Mouse (Mus musculus) thymus, postnatal 4 days (tissue): ENCODE measurements around the gene Rybp.

Experiments used
- DNase-seq: peaks from one replicate; pipeline ENCODE4 v3.0.0; 2021

Rybp gene

DNA sequence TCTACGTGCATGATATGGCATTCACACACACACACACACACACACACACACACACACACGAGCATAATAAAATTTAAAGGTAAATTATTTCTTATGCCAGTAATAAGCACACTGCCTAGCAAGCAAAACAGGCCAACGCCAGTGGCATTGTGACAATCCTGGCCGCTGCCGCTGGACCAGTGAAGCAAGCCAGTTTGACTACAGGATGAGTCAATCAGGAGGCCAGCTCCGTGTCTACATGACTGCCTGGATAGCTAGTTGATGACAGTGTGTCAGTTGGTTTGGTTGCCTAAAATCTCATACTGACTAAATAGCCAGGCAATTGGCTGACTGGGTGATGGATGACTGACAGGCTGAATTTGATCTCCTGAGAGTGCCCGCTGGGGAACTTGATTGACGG is 69.8 kb downstream of the Rybp start:
- no peak for DNase-seq

DNA sequence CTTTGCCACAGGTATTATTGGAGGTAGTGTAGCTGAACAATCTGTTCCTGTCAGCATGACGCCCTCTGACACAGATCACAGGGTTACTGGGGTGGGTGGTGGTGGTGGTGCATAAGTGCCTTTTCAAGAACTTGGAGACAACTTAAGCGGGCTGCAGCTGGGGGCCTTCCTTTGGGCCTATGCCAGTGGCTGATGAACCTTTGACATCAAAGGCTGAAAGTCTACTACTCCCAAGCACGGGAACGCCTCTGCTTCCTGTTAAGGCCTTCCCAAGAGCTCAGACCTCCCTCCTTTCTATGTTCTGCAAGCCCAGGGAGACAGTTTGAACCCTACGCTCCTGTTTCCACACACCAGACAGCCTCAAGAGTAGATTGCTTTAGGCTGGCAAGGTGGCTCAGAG is 70.3 kb downstream of the Rybp start:
- DNase-seq, result peak; percentile 37

DNA sequence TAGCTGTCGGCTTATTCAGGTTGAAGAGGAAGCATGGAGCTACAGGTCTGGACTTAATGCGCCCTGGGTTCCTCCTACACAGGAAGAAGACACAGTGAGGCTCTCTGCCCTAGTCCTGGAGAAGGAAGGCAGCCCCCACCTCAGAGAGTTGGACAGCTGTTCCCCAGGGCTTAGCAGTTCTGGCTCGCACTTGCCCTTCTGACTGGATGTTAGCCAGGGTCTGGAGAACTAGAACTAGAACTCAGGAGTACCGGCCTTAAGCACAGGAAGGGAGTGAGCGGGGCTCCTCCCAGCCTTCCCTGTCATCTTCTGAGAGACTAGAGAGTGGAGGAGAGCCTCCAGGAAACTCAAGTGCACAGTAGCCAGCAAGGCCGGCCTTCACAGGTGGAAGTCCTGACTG is 71.5 kb downstream of the Rybp start:
- no peak for DNase-seq

GRCm38 (mm10) chr6:100214132-100214913 is 73.0 kb downstream of the Rybp start:
- DNase-seq, result no peak

DNA sequence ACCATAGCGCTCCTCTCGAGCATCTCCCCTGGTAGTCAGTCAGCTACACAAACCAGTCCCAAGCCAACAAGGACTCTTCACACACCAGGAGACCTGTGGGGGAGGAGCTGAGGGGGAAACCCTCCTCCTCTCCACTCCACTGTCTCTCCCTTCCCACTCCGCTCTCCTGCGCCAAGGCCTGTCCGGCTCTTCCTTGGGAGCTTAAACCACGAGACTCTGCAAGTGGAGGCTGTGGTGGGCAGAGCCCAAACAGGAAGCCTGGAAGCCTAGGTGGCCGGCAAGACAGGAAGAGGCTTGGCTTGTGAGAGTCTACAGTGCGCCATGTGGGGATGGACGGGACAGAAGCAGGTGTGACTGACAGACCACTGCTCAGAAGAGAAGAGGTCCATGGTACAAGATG is 73.7 kb downstream of the Rybp start:
- no peak for DNase-seq

DNA sequence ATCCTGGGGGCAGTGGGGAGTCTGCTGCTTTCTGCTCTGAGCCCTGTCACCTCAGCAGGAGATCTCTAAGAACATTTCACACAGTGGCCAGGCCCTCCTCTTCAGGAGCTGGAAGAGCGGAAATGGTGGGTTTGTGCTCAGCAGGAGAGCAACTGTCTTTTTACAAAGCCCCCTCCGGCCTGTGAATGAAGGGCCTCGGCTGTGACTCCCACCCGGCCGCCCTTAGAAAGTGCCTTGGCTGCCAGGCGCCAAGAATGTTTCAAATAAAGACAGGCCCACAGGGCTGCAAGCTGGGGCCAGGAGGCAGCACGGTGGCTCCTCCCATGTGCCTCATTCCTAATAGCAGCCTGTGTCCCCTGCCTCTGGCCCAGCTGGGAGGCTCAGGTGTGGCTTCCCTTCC is 74.5 kb downstream of the Rybp start:
- DNase-seq, result peak; percentile 47

GRCm38 (mm10) chr6:100211646-100212045 is 75.6 kb downstream of the Rybp start:
- no peak for DNase-seq

GRCm38 (mm10) chr6:100210517-100210916 is 76.8 kb downstream of the Rybp start:
- no peak for DNase-seq

GRCm38 (mm10) chr6:100206741-100207275 is 80.5 kb downstream of the Rybp start:
- DNase-seq, result no peak

DNA sequence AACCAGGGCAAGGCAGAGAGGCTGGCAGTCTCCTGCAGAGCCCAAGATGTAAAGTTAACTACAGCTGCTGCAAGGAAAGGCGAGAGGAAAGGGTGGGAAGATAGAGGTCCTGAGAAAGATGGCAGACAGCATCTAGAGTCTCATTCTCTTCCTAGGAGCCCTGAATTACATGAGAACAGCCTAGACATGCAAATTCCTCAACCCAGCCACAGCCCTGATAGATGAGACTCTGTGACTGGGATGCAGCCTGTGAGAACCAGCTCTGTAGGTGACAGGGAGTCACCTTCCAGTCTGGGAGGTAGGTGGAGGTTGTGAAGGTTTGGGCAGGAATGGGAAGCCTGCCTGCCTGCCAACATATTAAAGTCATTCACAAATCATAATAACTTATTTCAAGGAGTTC is 81.0 kb downstream of the Rybp start:
- DNase-seq, result no peak

GRCm38 (mm10) chr6:100204436-100204835 is 82.8 kb downstream of the Rybp start:
- no peak for DNase-seq

DNA sequence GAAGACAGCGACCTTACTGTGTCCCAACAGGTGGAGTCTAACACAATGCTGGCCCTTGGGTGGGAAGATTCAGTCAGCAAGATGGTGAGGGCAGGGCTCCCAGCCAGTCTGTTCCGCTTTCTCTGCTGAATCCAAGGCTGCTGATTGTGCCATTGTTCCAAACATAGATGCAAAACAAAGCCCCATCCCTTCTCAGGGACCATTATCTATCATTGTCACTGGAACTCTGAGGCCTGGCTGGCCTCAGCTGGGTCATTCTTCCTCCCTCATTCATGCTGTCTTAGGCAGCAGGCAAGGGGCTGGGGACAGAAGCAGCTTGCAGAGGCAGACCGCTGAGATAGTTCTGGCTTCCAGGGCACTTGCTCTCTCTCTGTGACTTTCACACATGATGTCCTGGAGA is 83.8 kb downstream of the Rybp start:
- no peak for DNase-seq

GRCm38 (mm10) chr6:100202091-100202490 is 85.2 kb downstream of the Rybp start:
- DNase-seq, result no peak

DNA sequence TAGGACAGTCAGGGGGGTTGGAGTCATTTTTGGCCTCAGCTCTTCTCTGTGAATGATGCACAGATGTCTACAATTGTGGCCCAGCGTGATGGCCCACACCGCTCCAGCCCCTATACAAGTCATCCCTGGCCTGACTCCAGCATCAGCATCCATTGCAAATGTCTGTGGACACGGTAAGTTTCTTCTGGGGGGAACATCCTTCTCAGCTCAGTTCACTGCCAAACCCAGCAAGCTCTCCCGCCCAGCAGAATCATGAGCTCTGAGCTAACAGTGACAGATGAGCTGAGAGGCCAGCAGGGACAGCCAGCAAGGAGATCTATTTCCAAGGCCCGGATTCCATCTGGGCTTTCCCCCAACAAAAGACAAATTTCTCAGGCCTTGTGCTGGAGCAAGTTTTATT is 90.2 kb downstream of the Rybp start:
- no peak for DNase-seq

- DNase-seq, result no peak
These were observed 91.3 kb downstream of the Rybp start for GRCm38 (mm10) chr6:100195870-100196409.

- DNase-seq, result no peak
These were observed 92.2 kb downstream of the Rybp start for GRCm38 (mm10) chr6:100195091-100195490.

DNA sequence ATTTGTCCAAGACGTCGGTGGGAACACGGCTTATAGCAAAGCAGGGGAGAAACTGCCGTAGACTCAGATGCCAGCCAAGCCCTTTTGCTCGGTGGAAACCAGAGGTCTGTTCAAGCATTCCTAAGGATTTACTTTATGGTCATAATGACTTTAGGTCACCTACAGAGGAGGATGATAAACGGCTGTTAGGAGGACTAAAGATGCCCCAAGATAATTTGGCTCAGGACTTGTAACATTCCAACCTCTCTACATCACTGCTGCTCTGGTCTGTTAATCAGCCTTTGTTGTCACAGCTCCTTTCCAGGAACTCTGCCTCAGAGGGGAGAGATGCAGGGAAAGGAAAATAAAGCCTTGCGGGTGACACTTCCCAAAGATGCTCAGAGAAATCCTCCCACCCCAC is 93.5 kb downstream of the Rybp start:
- DNase-seq, result no peak

GRCm38 (mm10) chr6:100192691-100193229 is 94.5 kb downstream of the Rybp start:
- DNase-seq, result no peak

DNA sequence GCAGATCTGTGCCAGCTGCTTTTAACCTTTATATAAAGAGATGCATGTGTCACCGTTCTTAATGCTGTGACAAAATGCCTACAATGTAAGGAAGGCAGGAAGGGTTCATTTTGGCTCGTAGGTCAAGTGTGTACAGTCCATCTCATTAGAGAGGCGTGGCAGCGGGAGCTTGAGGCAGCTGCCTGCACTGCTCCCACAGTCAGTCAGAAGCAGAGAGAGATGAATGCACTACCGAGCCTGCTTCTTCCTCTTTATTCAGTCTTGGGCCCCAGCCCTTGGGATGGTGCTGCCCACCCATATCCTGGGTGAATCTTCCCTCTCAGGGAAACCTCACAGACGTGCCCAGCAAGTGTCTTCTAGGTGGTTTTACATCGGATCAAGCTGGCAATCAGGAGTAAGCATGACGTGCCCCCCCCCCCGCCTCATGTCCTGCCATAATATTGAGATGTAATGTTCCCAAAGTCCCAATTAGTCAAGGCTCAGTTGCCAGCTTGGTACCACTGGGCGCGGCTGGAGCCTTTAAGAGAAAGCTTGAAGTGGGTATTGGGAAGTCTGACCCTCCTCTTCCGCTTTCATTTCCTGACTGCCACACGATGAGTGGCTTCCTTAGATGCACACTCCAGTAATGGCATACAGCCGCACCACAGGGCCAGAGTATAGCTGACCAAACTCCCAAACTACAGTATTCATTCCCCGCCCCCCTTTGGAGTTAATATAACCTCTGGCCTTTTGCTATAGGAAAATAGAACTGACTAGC is 96.3 kb downstream of the Rybp start:
- DNase-seq, result no peak

DNA sequence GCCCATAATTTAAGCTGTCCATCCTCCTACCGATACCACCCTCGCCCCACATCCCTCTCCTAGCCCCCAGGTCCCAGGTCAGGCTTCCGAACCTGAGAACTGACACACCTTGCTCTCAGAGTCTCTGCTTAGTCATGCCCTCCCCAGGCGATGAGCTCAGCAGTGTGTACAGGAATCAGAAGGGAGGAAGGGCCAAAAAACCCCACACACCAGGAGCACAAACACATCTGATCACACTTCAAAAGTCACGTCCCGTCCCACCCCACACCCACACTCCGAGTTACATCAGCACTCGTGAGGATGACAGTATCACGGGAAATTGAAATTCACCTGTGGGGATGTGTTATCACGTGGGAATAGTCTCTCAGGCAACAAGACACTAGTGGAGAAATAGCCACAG is 97.0 kb downstream of the Rybp start:
- no peak for DNase-seq

GRCm38 (mm10) chr6:100188883-100189743 is 98.2 kb downstream of the Rybp start:
- DNase-seq, result no peak

DNA sequence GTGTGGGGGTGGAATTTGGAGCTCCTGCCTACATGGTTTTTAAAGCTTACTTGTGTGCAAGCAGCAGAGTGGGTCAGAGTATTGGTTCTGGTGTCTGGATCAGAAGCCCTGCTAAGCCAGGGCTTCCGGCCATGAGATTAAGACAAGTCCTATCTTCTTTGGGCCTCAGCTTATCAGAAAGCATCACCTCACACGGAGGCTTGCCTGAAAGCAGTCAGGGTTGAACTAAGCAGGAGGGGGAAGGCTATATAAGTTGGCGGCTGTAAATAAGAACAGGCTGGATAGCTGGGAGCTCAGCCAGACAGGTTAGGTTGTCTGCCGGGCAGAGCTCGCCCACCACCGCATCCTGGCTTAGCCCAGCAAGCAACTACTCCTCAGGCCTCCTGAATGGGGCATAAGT is 99.5 kb downstream of the Rybp start:
- no peak for DNase-seq

DNA sequence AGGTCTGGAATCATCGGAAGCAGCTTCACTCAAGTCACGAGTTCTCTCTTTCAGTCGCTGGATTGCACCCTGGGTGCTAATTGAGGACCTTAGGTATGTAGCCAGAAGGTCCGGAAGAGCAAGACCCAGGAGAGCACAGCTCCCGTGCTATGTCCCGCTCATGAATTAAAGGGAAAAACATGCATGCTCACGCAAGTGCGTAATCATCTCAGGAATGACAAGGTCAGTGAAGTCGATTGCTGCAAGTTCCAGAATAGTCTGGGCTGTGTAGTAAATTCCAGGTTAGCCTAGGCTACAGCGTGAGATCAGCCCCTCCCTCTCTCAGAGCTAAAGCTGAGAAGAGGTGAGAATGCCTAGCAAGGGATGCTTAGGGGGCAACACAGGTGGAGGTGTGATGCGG is 100.5 kb downstream of the Rybp start:
- no peak for DNase-seq
